Mouse (Mus musculus) lung, adult 2 months (tissue): ENCODE measurements at regions not wholly inside any gene's neighbourhood (a gene's known extent, or its start where the extent isn't known, plus 50 kb on each side); places are given as distances from the start of the nearest gene placed in this dataset.

Experiments used
- DNase-seq: peaks from one replicate; pipeline ENCODE4 v3.0.0; 2022
- H3K4me1 ChIP-seq: fragments of 200-500 bp; 2 replicates; pipeline ENCODE4 v1.6.1; 2011; ENCODE audit warnings: low read length; ENCODE audit not compliant: control insufficient read depth, insufficient read depth
- H3K4me3 ChIP-seq: fragments of 200-500 bp; replicated peaks from 2 replicates; pipeline ENCODE3; 2011; ENCODE audit warnings: low read depth, mild to moderate bottlenecking, control low read depth, low read length; ENCODE audit errors: extremely low read depth
- CTCF ChIP-seq: fragments of 200-500 bp; IDR thresholded peaks from 2 replicates; pipeline ENCODE4 v1.5.1; 2011; ENCODE audit warnings: mild to moderate bottlenecking, low read length, control low read depth; ENCODE audit not compliant: insufficient read depth
- POLR2A ChIP-seq: fragments of 200-500 bp; IDR thresholded peaks from 2 replicates; pipeline ENCODE4 v1.6.1; 2011; ENCODE audit warnings: low read depth, mild to moderate bottlenecking, control low read depth, low read length, borderline replicate concordance; ENCODE audit errors: extremely low read depth
- WGBS: fragments of 180-500 bp; shearing (Covaris S2); methylation state at CpG from one replicate; pipeline ENCODE4 v1.1.7; 2018; 5-methylcytosine and 5-hydroxymethylcytosine counted together

- Histone ChIP-seq H3K4me1 (no peaks in the 10 kb centered on the region), H3K4me3 (no peak overlapping the region)
- DNase-seq, result no peak
- WGBS, result 69% methylated on average over 4 of the region's 4 CpGs
- no peak for TF ChIP-seq POLR2A
These were observed 144.0 kb upstream of the Srrm4 start for GRCm38 (mm10) chr5:116735622-116736021.

GRCm38 (mm10) chr5:116731509-116731908 lies 139.9 kb upstream of the Srrm4 start:
- TF ChIP-seq POLR2A (no peak), CTCF (no peak)
- 87% methylated on average over 3 of the region's 3 CpGs for WGBS
- DNase-seq, result no peak
- Histone ChIP-seq H3K4me1 (no peaks in the 10 kb centered on the region), H3K4me3 (no peak overlapping the region)

- Histone ChIP-seq H3K4me1 (no peaks in the 10 kb centered on the region), H3K4me3 (no peak overlapping the region)
- 58% methylated on average over 1 of the region's 1 CpGs for WGBS
- no peak for DNase-seq
- no peak for TF ChIP-seq CTCF
These were observed 127.6 kb upstream of the Srrm4 start for GRCm38 (mm10) chr5:116719200-116719599.

- DNase-seq, result no peak
- no peaks in the 10 kb centered on the region for H3K4me1 ChIP-seq
- no peak overlapping the region for H3K4me3 ChIP-seq
- 28% methylated on average over 7 of the region's 7 CpGs for WGBS
- TF ChIP-seq CTCF (no peak), POLR2A (no peak)
These were observed 122.6 kb upstream of the Srrm4 start for GRCm38 (mm10) chr5:116714256-116714655.

- Histone ChIP-seq H3K4me3 (no peak overlapping the region), H3K4me1 (no peaks in the 10 kb centered on the region)
- no peak for TF ChIP-seq CTCF
- no peak for TF ChIP-seq POLR2A
- DNase-seq, result no peak
- WGBS, result 83% methylated on average over 3 of the region's 3 CpGs
These were observed 120.4 kb upstream of the Srrm4 start for GRCm38 (mm10) chr5:116712056-116712455.

GRCm38 (mm10) chr5:116708505-116708904 lies 116.9 kb upstream of the Srrm4 start:
- TF ChIP-seq POLR2A (no peak), CTCF (no peak)
- 25% methylated on average over 6 of the region's 6 CpGs for WGBS
- H3K4me3 ChIP-seq, result no peak overlapping the region
- no peak for DNase-seq
- no peaks in the 10 kb centered on the region for H3K4me1 ChIP-seq

- TF ChIP-seq POLR2A, result no peak
- TF ChIP-seq CTCF, result no peak
- H3K4me3 ChIP-seq, result no peak overlapping the region
- WGBS, result 57% methylated on average over 5 of the region's 5 CpGs
- no peak for DNase-seq
- H3K4me1 ChIP-seq, result no peaks in the 10 kb centered on the region
These were observed 70.8 kb upstream of the Srrm4 start for GRCm38 (mm10) chr5:116662466-116662865.

- no peaks in the 10 kb centered on the region for H3K4me1 ChIP-seq
- TF ChIP-seq POLR2A (no peak), CTCF (no peak)
- WGBS, result 50% methylated on average over 2 of the region's 2 CpGs
- H3K4me3 ChIP-seq, result no peak overlapping the region
- no peak for DNase-seq
These were observed 70.2 kb upstream of the Srrm4 start for GRCm38 (mm10) chr5:116661851-116662250.

GRCm38 (mm10) chr5:116654486-116655420 lies 63.1 kb upstream of the Srrm4 start:
- DNase-seq, result no peak
- H3K4me3 ChIP-seq, result no peak overlapping the region
- no peaks in the 10 kb centered on the region for H3K4me1 ChIP-seq
- WGBS, result 82% methylated on average over 17 of the region's 17 CpGs
- TF ChIP-seq POLR2A (no peak), CTCF (no peak)
